ENCODE assay signal across 8 mouse cellular contexts in genomic region chr8:106619549-106620245, GRCm38 (mm10). TPM values are rescaled to one million over a fixed set of nuclear protein-coding genes. Genes with fewer than 3 reads are reported as not detected.
DNase-seq lines count a peak whose midpoint lies in the region; ATAC-seq and TF ChIP-seq lines count a peak whose summit lies in the region.

No protein-coding gene starts in this region.

- no peak overlapping the region for H3K9ac ChIP-seq in kidney, embryonic 14.5 days (ENCODE audit: low read depth, low read length)

- no peak for TF ChIP-seq POLR2A in cerebellum, adult 2 months (IDR thresholded peaks at IDR 0.05; ENCODE audit: borderline replicate concordance, insufficient read depth, low read length)
- TF ChIP-seq POLR2A in thymus, adult 2 months (IDR thresholded peaks at IDR 0.05; ENCODE audit: control insufficient read depth, extremely low read depth, insufficient read depth, low read length, poor library complexity), result no peak

- peak; percentile 21 to 26 for DNase-seq in cerebellum, postnatal 10 days
- DNase-seq in cerebellum, adult 2 months, result no peak
- peak; percentile 99 for DNase-seq in R1 (ENCODE audit: low read depth, low spot score)
- DNase-seq in lung, postnatal 10 days, result peak; percentile 88
- DNase-seq in right cerebral cortex, postnatal 36 days (ENCODE audit: low spot score in 2 of 2), result no peak
- no peak for DNase-seq in thymus, adult 2 months

- TF ChIP-seq CTCF in cerebellum, adult 2 months (IDR thresholded peaks at IDR 0.05; ENCODE audit: borderline replicate concordance, insufficient read depth, low read depth, low read length), result no peak
- no peak for TF ChIP-seq CTCF in thymus, adult 2 months (IDR thresholded peaks at IDR 0.05; ENCODE audit: borderline replicate concordance, control insufficient read depth, extremely low read depth, insufficient read depth, low read length, poor library complexity)

- H3K4me2 ChIP-seq in kidney, embryonic 14.5 days (replicated peaks; ENCODE audit: low read depth, low read length), result no peak overlapping the region

- 0 out of 2 replicates have a peak, but pooled peaks cover 2% of the 10 kb centered on the region for H3K9me3 ChIP-seq in kidney, embryonic 14.5 days (ENCODE audit: control insufficient read depth, low read length)

- peaks cover 8% of the 10 kb centered on the region for H3K4me1 ChIP-seq in cerebellum, adult 2 months (ENCODE audit: control insufficient read depth, insufficient read depth, low read length)
- peaks cover 15% of the 10 kb centered on the region for H3K4me1 ChIP-seq in kidney, embryonic 14.5 days (ENCODE audit: control insufficient read depth, insufficient read depth, low read length)
- peaks cover 8% of the 10 kb centered on the region for H3K4me1 ChIP-seq in thymus, adult 2 months (replicated peaks; ENCODE audit: control insufficient read depth, insufficient read depth, low read length)

- H3K27ac ChIP-seq in cerebellum, adult 2 months (ENCODE audit: insufficient read depth, low read length), result no peak overlapping the region
- peak overlapping the region; percentile 70 for H3K27ac ChIP-seq in kidney, embryonic 14.5 days (ENCODE audit: low read depth, low read length)
- no peak overlapping the region for H3K27ac ChIP-seq in thymus, adult 2 months (ENCODE audit: control insufficient read depth, insufficient read depth, low read length)

- 49% methylated on average over 9 of the region's 9 CpGs for WGBS in cerebellum, adult 2 months
- 56% methylated on average over 9 of the region's 9 CpGs for WGBS in kidney, embryonic 14.5 days
- WGBS in thymus, adult 2 months, result 82% methylated on average over 9 of the region's 9 CpGs

- H3K36me3 ChIP-seq in kidney, embryonic 14.5 days (ENCODE audit: control insufficient read depth, insufficient read depth, low read length), result no peaks in the 10 kb centered on the region
- H3K36me3 ChIP-seq in thymus, adult 2 months (ENCODE audit: control insufficient read depth, insufficient read depth, low read length), result no peaks in the 10 kb centered on the region

- no peak overlapping the region for H3K4me3 ChIP-seq in cerebellum, adult 2 months (replicated peaks; ENCODE audit: insufficient read depth, low read depth, low read length)
- no peak overlapping the region for H3K4me3 ChIP-seq in kidney, embryonic 14.5 days (ENCODE audit: low read length)
- H3K4me3 ChIP-seq in thymus, adult 2 months (ENCODE audit: control insufficient read depth, insufficient read depth, low read length), result no peak overlapping the region

- H3K27me3 ChIP-seq in cerebellum, adult 2 months (ENCODE audit: control insufficient read depth, insufficient read depth, low read length), result no peaks in the 10 kb centered on the region
- no peaks in the 10 kb centered on the region for H3K27me3 ChIP-seq in kidney, embryonic 14.5 days (ENCODE audit: control insufficient read depth, insufficient read depth, low read length)
- H3K27me3 ChIP-seq in thymus, adult 2 months (ENCODE audit: control insufficient read depth, insufficient read depth, low read length), result no peaks in the 10 kb centered on the region

- peak; percentile 30; the same call in 1 of the 2 replicates for ATAC-seq in granulocyte monocyte progenitor cell, adult 5-6 weeks (replicated peaks; ENCODE audit: poor library complexity, severe bottlenecking)
- peak; percentile 70 for ATAC-seq in kidney, embryonic 14.5 days (ENCODE audit: low FRiP score, low TSS enrichment)

RNA-seq across cellular contexts. Expression of gene Cdh1, which starts 16.5 kb away (rescaled TPM):
- polyA plus RNA-seq in cerebellum, adult 2 months (2012; rRNA removed), result 3.1 and 4.1 TPM in 2 replicates
- total RNA-seq in granulocyte monocyte progenitor cell, adult 5-6 weeks (2014; fragmentation: Nextera tagmentation), result 1.1 and 4.6 TPM in 2 replicates
- 0.88 and 1.6 TPM in 2 replicates for total RNA-seq in granulocyte monocyte progenitor cell, adult 5-6 weeks (2017)
- polyA plus RNA-seq in kidney, embryonic 14.5 days (2014; fragmentation: Nextera tagmentation; extraction: Ambion mirVana), result 31.5 and 88.4 TPM in 2 replicates
- 23.5 TPM in 2 replicates for polyA plus RNA-seq in thymus, adult 2 months (2012; rRNA removed)

RNA-seq across cellular contexts. Expression of gene Gm10073, which starts 46.4 kb away (rescaled TPM):
- polyA plus RNA-seq in cerebellum, adult 2 months (2012; rRNA removed), result 35.6 and 40.9 TPM in 2 replicates
- 29.2 and 30.2 TPM in 2 replicates for total RNA-seq in granulocyte monocyte progenitor cell, adult 5-6 weeks (2014; fragmentation: Nextera tagmentation)
- total RNA-seq in granulocyte monocyte progenitor cell, adult 5-6 weeks (2017), result 8.2 and 10.8 TPM in 2 replicates
- polyA plus RNA-seq in kidney, embryonic 14.5 days (2014; fragmentation: Nextera tagmentation; extraction: Ambion mirVana), result 11.5 and 11.6 TPM in 2 replicates
- 69.5 and 76.2 TPM in 2 replicates for polyA plus RNA-seq in thymus, adult 2 months (2012; rRNA removed)

Comparison
In these comparisons a context has a peak if more than half of its experiments do, and no peak if none do; other contexts are left out.
1. DNase-seq: peak in cerebellum, postnatal 10 days (2 of 2), R1 (single experiment) and lung, postnatal 10 days (single experiment); none in cerebellum, adult 2 months (0 of 2), right cerebral cortex, postnatal 36 days (0 of 2) and thymus, adult 2 months (single experiment).